Mouse (Mus musculus): ENCODE results near the gene Zfp282. TPM values are rescaled to one million over a fixed set of nuclear protein-coding genes. Genes with fewer than 3 reads are reported as not detected.

Zfp282 gene
- polyA plus RNA-seq, 1 experiment from 2014 or later, result 23.6 TPM

GRCm38 (mm10) chr6:47904361-47904760, 27.4 kb downstream of the Zfp282 start:
- H3K27ac ChIP-seq, result no peak overlapping the region
- H3K4me1 ChIP-seq, result no peaks in the 10 kb centered on the region
- 59% methylated on average over 19 of the region's 19 CpGs for WGBS
- H3K4me2 ChIP-seq, result no peak overlapping the region
- H3K9ac ChIP-seq, result no peak overlapping the region
- ATAC-seq (ENCODE audit: insufficient number of reproducible peaks, low FRiP score, low TSS enrichment, low read depth), result no peak
- H3K36me3 ChIP-seq, result peaks cover 86% of the 10 kb centered on the region
- no peaks in the 10 kb centered on the region for H3K27me3 ChIP-seq
- no peak overlapping the region for H3K4me3 ChIP-seq
- no peaks in the 10 kb centered on the region for H3K9me3 ChIP-seq

DNA sequence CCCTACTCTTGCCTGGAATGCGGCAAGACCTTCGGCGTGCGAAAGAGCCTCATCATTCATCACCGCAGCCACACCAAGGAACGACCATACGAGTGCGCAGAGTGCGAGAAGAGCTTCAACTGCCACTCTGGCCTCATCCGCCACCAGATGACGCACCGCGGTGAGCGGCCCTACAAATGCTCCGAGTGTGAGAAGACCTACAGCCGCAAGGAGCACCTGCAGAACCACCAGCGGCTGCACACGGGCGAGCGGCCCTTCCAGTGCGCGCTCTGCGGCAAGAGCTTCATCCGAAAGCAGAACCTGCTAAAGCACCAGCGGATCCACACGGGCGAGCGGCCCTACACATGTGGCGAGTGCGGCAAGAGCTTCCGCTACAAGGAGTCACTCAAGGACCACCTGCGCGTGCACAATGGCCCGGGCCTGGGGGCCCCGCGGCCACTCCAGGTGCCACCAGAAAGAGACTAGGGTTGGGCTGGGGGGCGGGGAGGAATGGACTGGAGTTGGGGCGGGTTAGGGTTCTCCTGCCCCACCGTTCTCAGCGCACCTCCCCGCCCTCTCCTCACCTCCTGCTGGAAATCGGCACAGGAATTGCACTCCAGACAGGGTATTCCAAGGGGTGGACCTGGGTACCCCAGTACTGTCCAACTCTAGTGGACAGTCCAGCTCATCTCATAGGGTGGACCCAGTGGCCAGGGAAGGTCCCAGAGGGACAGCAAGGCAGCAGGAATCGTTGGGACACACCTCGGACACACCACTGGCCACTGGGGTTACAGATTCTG, 28.1 kb downstream of the Zfp282 start:
- Histone ChIP-seq H3K4me3 (no peak overlapping the region), H3K27ac (no peak overlapping the region), H3K4me1 (no peaks in the 10 kb centered on the region), H3K27me3 (no peaks in the 10 kb centered on the region), H3K9me3 (no peaks in the 10 kb centered on the region), H3K36me3 (peaks cover 79% of the 10 kb centered on the region), H3K4me2 (no peak overlapping the region), H3K9ac (no peak overlapping the region)
- ATAC-seq (ENCODE audit: insufficient number of reproducible peaks, low FRiP score, low TSS enrichment, low read depth), result no peak
- 67% methylated on average over 44 of the region's 44 CpGs for WGBS

- Histone ChIP-seq H3K4me2 (no peak overlapping the region), H3K4me1 (no peaks in the 10 kb centered on the region), H3K27me3 (no peaks in the 10 kb centered on the region), H3K9ac (no peak overlapping the region), H3K36me3 (peaks cover 67% of the 10 kb centered on the region), H3K9me3 (no peaks in the 10 kb centered on the region), H3K4me3 (no peak overlapping the region), H3K27ac (no peak overlapping the region)
- ATAC-seq (ENCODE audit: insufficient number of reproducible peaks, low FRiP score, low TSS enrichment, low read depth), result no peak
- 94% methylated on average over 5 of the region's 5 CpGs for WGBS
These were observed 29.3 kb downstream of the Zfp282 start for GRCm38 (mm10) chr6:47906326-47906725.

DNA sequence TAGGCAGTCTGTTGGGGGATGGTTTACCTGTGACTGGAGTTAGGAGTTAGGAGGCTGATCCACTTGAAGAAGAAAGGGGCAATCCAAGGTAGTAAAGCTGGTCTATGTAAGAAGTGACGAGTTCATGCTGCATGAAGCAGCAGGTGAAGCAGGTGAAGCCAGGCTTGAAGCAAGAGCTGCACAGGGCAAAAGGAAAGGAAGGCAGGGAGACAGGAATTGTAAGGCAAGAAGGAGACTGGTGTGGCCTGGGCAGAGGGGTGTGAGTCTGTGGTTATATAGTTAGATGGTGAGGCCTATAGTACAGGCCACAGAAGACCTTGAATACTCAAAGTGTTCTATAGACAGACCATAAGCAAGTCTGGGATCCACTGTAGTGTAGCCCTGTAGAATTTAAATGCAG, 32.0 kb downstream of the Zfp282 start:
- H3K4me3 ChIP-seq, result no peak overlapping the region
- H3K27ac ChIP-seq, result no peak overlapping the region
- no peaks in the 10 kb centered on the region for H3K4me1 ChIP-seq
- H3K4me2 ChIP-seq, result no peak overlapping the region
- ATAC-seq (ENCODE audit: insufficient number of reproducible peaks, low FRiP score, low TSS enrichment, low read depth), result no peak
- H3K9ac ChIP-seq, result no peak overlapping the region
- no peaks in the 10 kb centered on the region for H3K27me3 ChIP-seq
- peaks cover 41% of the 10 kb centered on the region for H3K36me3 ChIP-seq
- 79% methylated on average over 1 of the region's 1 CpGs for WGBS
- no peaks in the 10 kb centered on the region for H3K9me3 ChIP-seq

DNA sequence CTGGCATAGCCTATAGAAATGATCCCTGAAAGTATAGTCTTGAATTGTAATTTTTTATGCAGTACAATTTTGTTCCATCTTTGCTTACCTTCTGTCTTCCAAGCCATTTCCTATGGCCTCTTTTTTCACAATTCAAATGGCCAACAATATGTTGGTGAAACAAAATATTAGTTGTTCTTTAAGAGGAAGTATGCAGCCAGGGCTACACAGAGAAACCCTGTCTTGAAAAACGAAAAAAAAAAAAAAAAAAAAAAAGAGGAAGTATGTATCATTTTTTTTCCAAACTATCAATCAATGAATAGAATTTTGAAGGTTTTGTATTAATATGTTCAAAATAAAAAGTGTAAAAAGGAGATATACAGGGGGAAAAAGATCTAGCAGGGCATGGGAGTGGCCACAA, 34.6 kb downstream of the Zfp282 start:
- Histone ChIP-seq H3K4me1 (no peaks in the 10 kb centered on the region), H3K27me3 (no peaks in the 10 kb centered on the region), H3K4me3 (no peak overlapping the region), H3K4me2 (no peak overlapping the region), H3K9ac (no peak overlapping the region), H3K27ac (no peak overlapping the region), H3K36me3 (peaks cover 15% of the 10 kb centered on the region), H3K9me3 (no peaks in the 10 kb centered on the region)
- no peak for ATAC-seq (ENCODE audit: insufficient number of reproducible peaks, low FRiP score, low TSS enrichment, low read depth)
- 53% methylated on average over 1 of the region's 1 CpGs for WGBS

DNA sequence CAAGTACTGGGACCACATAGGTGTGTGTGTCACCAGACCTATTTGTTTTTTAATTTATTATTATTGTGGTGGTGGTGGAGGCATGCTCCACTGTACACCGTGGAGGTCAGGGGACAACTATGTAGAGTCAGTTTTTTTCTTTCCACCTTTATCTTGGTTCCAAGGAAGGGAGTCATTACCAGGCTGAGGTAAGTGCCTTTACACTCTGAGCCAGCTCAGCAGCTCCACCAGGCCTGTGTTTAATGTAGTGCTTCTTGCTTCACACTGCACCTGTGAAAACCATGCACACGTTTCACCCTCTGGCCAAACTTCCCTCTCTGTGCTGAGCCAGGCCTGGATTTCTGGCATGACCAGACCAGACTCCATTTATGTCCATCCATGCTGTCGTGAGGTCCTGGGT, 36.0 kb downstream of the Zfp282 start:
- Histone ChIP-seq H3K27me3 (no peaks in the 10 kb centered on the region), H3K4me2 (no peak overlapping the region), H3K4me1 (no peaks in the 10 kb centered on the region), H3K9ac (no peak overlapping the region), H3K9me3 (no peaks in the 10 kb centered on the region), H3K4me3 (no peak overlapping the region), H3K27ac (no peak overlapping the region), H3K36me3 (peaks cover 2% of the 10 kb centered on the region; the same call in 1 of the 2 replicates)
- no peak for ATAC-seq (ENCODE audit: insufficient number of reproducible peaks, low FRiP score, low TSS enrichment, low read depth)
- 48% methylated on average over 3 of the region's 3 CpGs for WGBS

DNA sequence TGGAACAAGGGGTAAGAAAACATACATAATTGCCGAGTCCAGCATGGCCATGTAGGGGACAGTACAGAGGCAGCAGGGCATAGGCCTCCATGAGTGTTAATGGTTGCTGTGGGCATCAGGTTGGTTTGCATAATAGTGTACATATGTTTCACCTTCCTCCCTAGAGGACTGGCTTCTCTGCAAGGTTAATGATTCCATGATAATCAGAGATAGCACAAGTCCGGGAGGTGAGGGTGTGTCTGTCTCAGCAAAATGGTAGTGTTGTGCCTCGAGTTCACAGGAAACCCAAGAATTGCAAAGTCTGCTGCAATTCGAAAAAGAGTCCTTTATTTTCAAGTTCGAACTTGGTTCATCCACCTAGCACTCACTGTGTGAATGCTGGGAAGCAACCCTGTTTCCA, 40.0 kb downstream of the Zfp282 start:
- Histone ChIP-seq H3K27me3 (no peaks in the 10 kb centered on the region), H3K36me3 (no peaks in the 10 kb centered on the region), H3K27ac (no peak overlapping the region), H3K4me2 (no peak overlapping the region), H3K4me1 (peaks cover 8% of the 10 kb centered on the region), H3K4me3 (no peak overlapping the region), H3K9me3 (no peaks in the 10 kb centered on the region), H3K9ac (no peak overlapping the region)
- ATAC-seq (ENCODE audit: insufficient number of reproducible peaks, low FRiP score, low TSS enrichment, low read depth), result no peak
- WGBS, result 79% methylated on average over 5 of the region's 5 CpGs

- no peak overlapping the region for H3K4me3 ChIP-seq
- no peaks in the 10 kb centered on the region for H3K36me3 ChIP-seq
- H3K4me2 ChIP-seq, result no peak overlapping the region
- no peak for ATAC-seq (ENCODE audit: insufficient number of reproducible peaks, low FRiP score, low TSS enrichment, low read depth)
- no peaks in the 10 kb centered on the region for H3K27me3 ChIP-seq
- H3K9me3 ChIP-seq, result no peaks in the 10 kb centered on the region
- H3K27ac ChIP-seq, result no peak overlapping the region
- peaks cover 12% of the 10 kb centered on the region for H3K4me1 ChIP-seq
- 61% methylated on average over 3 of the region's 3 CpGs for whole genome bisulfite sequencing
- no peak overlapping the region for H3K9ac ChIP-seq
These were observed 41.8 kb downstream of the Zfp282 start for GRCm38 (mm10) chr6:47918768-47919274.

DNA sequence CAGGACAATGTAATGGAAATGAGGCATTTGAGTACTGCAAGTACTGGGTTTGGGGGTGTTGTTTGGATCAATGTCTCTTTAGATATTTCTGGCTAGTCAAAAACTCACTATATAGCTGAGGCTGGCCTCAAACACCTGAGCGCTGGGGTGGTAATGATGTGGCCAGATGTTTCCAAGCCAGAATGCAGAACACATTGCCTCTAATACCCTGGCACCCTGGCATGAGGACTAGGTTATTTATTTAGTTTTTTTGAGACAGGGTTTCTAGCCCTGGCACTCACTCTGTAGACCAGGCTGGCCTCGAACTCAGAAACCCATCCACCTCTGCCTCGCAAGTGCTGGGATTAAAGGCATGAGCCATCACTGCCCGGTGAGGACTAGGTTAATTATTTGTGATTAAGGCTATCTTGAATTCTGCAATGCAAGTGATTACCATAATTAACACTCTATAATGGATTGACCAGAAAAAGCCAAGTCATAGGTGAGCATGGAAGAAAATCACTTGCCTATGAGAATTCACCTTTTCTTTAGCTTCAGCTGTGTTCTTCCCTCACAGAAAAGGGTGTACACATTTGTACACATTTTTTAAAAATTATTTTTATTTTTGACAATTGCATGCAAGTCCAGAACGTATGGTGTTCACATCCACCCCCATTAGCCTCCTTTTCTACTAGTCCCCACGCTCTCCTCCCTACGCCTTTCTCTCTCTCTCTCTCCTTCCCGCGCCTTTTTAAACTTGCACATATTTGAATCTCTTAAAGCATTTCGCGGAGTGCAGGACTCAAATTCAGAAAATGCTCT, 42.8 kb downstream of the Zfp282 start:
- no peak for ATAC-seq (ENCODE audit: insufficient number of reproducible peaks, low FRiP score, low TSS enrichment, low read depth)
- 26% methylated on average over 11 of the region's 11 CpGs for WGBS

GRCm38 (mm10) chr6:47920447-47921340, 43.7 kb downstream of the Zfp282 start, which contains the start of gene Zfp212:
Gene Zfp212 (plus strand): TSS chr6:47920476.
- Histone ChIP-seq H3K9me3 (no peaks in the 10 kb centered on the region), H3K36me3 (no peaks in the 10 kb centered on the region), H3K27me3 (no peaks in the 10 kb centered on the region), H3K4me2 (peak within 1 kb of the TSS; percentile 58), H3K4me3 (peak within 1 kb of the TSS; percentile 86), H3K27ac (peak within 1 kb of the TSS; percentile 99), H3K4me1 (peaks cover 12% of the 10 kb centered on the region), H3K9ac (peak within 1 kb of the TSS; percentile 63)
- WGBS, result under 1% methylated on average over 67 of the region's 67 CpGs
- ATAC-seq (ENCODE audit: insufficient number of reproducible peaks, low FRiP score, low TSS enrichment, low read depth), result peak; percentile 94

More for the DNA sequence above, 42.8 kb downstream of the Zfp282 start:
- Histone ChIP-seq H3K27ac (peak overlapping the region; percentile 99), H3K36me3 (no peaks in the 10 kb centered on the region), H3K4me1 (peaks cover 12% of the 10 kb centered on the region), H3K9me3 (no peaks in the 10 kb centered on the region), H3K4me2 (peak overlapping the region; percentile 47), H3K9ac (no peak overlapping the region), H3K27me3 (no peaks in the 10 kb centered on the region), H3K4me3 (peak overlapping the region; percentile 86)

- peak overlapping the region; percentile 82; the same call in 1 of the 2 replicates for H3K27ac ChIP-seq
- 53% methylated on average over 12 of the region's 12 CpGs for WGBS
These were observed 65.5 kb downstream of the Zfp282 start for GRCm38 (mm10) chr6:47942461-47942860.

More at GRCm38 (mm10) chr6:47942461-47942860, 65.5 kb downstream of the Zfp282 start:
- Histone ChIP-seq H3K27me3 (no peaks in the 10 kb centered on the region), H3K36me3 (peaks cover 20% of the 10 kb centered on the region), H3K4me1 (peaks cover 14% of the 10 kb centered on the region), H3K4me2 (peak overlapping the region; percentile 84), H3K9ac (peak overlapping the region; percentile 67), H3K4me3 (peak overlapping the region; percentile 49), H3K9me3 (no peaks in the 10 kb centered on the region)
- ATAC-seq (ENCODE audit: insufficient number of reproducible peaks, low FRiP score, low TSS enrichment, low read depth), result no peak
